Mouse (Mus musculus): ENCODE results near the gene Coil.
"Not testable (repeated sequence)": the region's sequence is repeated elsewhere in the genome, so short reads cannot be mapped to it uniquely, and the experiment has no call there.

Coil gene

DNA sequence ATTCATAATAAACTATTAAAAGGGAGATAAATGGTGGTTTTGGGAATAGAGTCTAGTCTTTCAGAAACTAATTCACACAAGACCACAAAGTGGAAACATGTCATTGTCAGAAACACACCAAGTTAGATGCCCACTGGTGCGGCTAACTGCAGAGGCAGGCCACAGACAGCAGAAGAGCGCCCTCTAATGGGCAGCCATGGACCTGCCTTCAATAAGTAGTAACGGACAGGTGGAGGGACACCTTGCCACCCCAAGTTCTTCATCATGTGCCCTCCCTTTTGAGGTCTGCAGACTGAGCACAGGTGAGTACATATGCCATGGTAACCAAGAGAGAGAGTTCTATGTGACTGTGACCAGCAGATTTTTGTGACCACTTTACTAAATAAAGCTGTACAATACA is 69.3 kb downstream of the Coil start:
- DNase-seq (ENCODE audit: low read depth, low spot score), result peak; percentile 75

DNA sequence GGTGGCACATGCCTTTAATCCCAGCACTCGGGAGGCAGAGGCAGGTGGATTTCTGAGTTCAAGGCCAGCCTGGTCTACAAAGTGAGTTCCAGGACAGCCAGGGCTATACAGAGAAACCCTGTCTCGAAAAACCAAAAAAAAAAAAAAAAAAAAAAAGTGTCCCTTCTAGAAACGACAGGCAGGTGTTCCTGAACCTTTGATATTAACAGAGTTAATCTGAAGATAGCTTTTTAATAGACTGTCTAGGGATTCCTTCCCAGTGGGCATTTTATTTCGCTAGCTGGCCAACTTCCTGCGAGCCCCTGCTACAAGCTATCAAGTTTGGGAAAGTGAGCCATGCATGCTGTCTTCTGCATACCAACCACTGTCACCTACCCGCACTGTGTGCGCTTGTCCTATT is 71.0 kb downstream of the Coil start:
- DNase-seq (ENCODE audit: low read depth, low spot score), result not testable (repeated sequence)
